Mouse (Mus musculus) right cerebral cortex, postnatal 10 days (tissue): ENCODE results near the gene Sh3bp2.

ENCODE experiments used
- DNase-seq, 2 experiments: peaks; one replicate each; pipeline ENCODE4 v3.0.0; 2021; ENCODE audit warnings: low spot score in 2 of 2

The Sh3bp2 gene

DNA sequence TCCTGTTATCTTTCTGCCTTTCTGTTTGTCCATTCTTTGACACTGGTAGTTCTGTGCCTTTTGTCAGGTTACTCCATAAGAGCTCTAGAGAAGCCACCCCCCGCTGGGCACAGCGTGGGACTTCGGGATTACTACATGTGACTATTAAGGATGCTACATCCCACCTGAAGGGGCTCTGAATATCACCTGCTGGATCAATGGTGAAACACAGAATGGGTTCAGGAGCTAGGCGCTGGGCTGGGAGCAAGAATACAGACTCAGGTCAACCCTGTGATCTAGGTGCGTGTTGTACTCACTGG lies 788 bp downstream of the Sh3bp2 start:
- no peak for DNase-seq

DNA sequence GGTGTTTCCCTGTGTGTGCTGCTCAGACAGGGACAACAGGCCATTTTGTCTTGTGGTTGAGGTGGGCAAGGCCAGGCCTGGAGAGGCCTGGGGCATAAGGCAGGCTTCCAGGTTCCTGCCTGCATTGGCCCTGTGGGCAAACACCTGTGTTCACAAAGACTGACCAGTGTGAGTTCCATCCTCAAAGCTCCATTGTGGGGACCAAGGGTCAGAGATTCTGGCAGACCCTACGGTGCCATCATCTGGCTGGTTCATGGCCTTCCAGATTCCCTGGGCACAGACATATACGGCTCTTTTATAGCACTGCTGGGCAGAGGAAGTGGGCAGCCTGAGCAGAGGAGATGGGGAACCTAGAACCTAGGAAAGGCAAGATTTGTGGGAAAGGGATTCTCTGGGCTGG lies 1.7 kb downstream of the Sh3bp2 start:
- DNase-seq: no peak

DNA sequence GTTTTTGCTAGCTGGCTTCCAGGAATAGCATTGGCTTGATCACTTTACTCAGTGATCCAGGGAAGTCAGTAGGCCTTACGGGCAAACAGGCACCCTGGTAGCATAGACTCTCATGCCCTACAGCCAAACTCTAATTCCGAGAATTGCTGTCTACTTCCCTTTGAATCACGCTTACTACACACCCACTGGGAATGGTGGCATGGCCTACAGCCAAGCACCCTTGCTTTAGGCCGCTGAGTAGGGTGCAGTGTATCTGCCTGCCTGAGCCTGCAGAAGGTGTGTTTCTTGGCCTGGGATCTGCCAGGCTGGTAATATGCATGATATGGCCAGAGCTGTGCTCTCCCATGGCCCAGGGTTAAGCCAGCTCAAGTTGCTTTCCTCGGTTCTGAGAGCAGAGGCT lies 3.1 kb downstream of the Sh3bp2 start:
- DNase-seq: no peak

DNA sequence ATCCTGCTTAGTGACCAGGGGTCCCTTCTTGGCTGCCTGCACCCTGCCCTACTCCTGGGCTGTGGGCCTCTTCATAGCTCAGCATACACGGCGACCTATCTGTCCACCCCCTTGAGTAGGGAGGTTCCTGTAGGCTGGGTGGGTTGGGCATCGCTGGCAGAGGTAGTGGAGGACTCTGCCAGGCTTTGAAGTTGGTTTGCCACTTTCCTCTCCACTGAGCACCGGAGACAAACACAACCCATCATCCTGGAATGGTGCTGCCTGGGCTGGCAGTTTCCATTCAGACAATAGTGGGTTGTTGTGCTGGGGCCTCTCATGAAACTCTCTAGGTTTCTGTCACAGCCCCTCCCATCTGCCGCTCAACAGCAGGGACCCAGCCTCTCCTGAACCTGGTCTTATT lies 4.5 kb downstream of the Sh3bp2 start:
- DNase-seq: no peak

DNA sequence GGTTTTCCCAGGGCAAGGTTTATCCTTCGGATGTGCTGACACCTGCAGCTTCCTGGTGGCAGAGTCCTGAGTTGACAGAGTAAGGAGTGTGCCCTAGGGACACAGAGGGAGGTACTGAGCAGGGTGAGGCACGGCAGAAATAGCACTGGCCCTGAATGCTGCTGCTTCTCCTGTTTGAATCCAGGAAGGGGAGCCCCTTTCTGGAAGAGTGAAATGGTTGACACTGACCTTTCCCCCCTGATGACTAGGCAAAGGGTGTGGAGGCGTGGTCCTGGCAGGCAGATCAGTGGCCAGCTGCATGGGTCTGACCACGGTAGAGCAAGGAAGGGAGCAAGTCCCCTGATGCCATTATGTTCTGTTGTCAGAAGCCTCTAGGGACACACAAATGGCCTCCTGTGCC lies 5.0 kb downstream of the Sh3bp2 start:
- no peak for DNase-seq

DNA sequence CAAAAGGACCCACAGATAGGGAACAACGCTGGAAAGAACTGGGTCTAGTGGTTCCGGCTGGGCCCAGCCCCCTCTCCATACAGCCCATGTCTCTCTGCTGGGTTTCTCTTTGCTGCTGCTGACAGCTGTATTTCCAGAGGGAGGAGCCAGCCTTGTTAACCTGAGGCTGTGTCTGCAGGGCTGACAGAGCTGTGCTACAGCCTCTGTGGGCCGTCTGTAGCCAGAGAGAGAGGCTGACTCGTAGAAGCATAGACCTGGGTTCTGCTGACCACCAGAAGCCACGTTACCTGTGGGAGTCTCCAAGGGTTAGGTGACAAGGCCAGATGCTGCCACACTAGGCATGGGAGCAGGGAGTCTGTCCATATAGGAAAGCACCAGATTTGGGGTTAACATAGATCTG lies 7.4 kb downstream of the Sh3bp2 start:
- no peak for DNase-seq

DNA sequence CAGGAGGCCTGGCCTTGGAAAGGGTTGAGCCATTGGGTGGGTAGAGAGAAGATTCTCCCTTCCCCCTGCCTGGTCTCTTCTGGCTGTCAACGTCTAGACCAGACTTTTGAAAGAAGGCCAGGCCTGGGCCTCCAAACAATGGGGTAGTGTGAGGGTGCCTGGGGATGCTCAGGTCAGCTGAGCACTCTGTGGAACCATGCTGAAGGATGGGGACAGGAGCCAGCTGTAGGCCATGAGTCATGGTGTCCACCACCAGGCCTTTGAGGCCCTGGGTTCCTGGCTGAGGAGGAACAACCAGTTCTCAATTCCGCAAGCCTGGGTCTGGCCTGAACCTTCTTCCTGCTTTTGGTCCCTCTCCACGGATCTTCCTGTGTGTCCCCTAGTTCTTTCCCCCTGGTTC lies 8.2 kb downstream of the Sh3bp2 start:
- DNase-seq: no peak

DNA sequence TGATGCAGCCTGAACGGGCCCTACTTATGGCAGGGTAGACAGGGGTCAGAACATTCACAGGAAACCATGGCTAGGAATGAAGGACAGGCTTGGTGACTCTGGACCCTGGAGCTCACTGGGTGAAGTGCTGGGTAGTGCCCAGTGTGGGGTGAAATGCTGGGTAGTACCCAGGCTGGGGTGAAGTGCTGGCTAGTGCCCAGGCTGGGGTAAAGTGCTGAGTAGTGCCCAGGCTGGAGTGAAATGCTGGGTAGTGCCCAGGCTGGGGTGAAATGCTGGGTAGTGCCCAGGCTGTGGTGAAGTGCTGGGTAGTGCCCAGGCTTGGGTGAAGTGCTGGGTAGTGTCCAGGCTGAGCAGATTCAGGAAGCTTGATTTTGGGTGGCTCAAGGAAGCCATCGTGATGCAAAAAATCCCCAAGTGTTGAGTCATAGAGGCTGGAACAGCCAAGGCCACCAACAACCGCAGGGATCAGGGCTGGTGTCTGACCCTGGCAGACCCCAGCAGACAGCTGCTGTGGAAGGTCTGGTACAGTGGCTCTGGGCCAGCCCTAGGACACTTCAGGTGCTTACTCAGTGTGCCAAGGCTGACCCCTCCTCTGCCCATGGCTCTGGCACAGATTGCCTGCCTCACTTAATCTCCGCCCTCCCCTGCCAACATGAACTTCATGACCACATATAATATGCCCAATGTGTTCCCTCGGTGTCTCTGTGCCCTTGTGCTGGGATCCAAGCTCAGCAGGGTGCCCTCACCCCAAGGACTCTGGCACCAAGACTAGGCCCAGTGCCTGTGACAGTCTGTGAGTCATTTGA lies 9.3 kb downstream of the Sh3bp2 start:
- no peak for DNase-seq

DNA sequence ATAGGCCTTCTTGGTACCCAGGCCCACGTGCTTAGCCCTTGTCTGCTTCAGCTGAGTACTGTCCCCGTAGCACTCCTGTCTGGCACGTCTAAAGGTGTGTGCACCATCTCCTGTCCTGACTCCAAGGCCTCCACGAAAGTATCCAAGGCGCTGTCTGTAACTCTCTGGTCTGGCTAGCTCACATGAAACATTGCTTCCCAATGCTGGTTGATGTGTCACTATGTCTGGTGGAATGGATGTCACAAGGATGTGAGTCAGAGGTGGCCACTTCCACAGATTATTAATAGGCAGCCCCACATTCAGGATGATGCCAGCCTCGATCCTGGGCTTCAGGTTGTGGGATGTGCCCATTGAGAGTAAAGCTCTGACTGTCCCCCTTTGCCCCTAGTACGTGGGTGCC lies 10.2 kb downstream of the Sh3bp2 start:
- DNase-seq: no peak

DNA sequence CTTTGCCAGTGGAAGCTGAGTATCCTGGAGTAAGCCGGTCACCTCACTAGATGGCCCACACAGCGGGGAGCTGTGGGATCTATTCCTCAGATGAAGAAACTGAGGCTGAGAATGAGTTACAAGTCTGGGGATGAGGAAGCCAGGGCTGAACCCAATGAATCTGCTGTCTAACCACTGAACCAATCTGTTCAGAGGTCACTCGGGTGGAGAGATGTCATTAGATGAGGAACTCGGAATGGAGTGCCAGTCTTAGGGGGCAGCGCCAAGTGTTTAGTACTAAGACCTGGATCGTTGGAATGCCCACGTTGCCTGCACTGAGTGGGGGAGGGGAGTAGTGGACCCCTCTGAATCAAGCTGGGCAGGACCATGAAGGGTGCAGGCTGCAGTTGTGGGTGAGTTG lies 12.4 kb downstream of the Sh3bp2 start:
- no peak for DNase-seq

DNA sequence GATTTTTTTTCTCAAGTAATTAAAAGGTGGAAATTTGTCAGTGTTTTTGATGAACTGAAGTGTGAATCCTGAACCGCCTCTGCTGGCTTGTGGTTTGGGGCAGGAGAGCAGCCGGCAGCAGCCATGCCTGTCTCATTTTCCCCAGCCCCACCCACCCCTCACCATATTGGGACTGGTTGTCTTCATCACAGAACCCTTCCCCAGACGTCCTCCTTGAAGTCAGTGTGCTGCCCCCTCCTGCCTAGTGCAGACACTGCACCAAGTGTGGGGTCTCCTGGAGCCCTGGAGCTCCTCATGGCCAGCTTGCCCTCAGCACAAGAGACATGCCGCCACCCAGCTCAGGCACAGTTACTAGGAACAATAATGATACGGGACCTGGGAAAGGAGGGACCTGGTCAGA lies 12.9 kb downstream of the Sh3bp2 start:
- DNase-seq: no peak

DNA sequence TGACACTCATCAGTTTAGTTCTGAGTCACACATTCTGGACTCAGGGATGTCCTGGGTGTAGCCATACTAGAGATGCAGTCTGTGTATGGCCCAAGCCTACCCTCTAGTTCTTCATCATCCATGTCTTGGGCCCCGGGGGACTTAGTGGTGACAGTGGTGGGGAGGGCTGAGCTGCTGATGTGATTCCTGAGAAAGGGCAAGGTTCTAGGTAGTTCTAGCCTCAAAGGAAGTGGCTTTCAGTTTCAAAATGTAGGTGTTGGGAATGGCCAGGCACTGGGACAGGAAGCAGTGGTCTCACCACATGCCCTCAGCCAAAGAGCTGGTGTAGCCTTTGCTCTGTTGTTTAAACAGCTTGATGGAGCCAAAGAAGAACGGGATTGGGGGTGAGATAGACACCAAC lies 13.5 kb downstream of the Sh3bp2 start:
- DNase-seq: no peak

DNA sequence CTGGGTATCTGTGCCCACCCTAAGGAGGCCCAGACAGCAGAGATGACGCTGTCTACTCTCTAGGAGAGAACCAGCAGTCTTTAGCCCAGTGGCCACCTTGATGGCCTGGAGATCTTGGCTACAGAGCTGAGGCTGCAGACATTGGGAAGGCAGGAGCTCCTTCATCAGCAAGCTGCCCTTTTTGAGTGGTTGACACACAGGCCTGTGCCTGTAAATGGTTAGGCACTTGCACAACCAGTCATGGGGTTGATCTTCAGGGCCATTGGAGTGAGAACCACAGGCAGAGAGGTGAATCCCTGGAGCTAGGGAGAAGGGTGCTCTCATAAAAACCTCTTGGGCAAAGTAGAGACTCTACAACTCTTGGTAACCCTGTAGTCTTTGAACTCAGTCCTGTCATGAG lies 16.5 kb downstream of the Sh3bp2 start:
- no peak for DNase-seq

DNA sequence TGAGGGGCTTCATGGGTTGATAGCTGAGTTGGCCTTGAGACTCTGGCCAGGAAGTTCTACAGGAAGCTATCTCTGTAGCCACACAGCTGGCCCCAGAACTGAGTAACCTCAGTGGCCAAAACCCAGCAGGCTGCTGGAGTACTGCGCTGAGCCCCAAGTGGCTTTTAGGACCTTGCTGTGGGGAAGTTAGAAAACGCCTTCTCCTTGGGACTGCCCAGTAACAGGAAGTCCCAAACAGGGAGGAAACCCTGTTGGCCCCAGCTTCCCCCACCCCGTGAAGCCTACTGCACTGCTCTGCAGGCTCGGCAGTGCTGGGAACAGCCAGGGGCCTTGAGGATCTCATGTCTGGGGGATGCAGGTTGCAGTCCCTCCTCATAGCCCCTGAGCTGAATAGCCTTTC lies 17.5 kb downstream of the Sh3bp2 start:
- DNase-seq: no peak

DNA sequence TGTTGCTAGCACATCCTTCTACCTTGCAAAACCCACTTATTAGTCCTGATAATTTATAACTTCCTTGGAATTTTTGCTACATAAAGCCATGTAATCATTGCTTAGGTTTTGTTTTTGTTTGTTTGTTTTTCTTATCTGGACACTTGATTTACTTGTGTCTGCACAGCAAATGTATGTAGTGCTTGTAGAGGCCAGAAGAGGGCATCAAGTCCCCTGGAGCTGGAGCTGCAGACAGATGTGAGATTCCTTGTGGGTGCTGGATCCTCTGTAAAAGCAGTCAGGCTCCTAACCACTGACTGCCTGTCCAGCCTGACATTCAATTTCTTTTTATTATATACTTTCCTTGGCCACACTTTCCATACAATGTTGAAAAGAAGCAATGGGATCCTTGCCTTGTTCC lies 21.8 kb downstream of the Sh3bp2 start:
- DNase-seq: no peak

DNA sequence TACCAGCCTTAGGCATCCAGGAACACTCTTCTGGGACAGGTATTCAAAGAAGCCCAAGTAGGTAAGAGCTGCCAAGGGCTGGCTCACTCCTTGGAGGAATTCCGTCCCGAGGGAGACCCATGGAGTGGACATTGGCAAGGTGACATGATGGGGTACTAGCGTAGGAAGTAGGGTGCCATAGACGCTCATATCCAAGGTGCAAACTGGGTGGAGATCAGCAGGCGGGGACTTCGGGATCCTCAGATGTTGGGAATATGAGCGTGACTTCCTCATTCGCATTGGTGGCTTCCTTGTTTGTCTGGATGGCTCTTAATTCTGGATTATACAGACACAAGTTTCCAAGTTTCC lies 23.5 kb downstream of the Sh3bp2 start:
- no peak for DNase-seq

DNA sequence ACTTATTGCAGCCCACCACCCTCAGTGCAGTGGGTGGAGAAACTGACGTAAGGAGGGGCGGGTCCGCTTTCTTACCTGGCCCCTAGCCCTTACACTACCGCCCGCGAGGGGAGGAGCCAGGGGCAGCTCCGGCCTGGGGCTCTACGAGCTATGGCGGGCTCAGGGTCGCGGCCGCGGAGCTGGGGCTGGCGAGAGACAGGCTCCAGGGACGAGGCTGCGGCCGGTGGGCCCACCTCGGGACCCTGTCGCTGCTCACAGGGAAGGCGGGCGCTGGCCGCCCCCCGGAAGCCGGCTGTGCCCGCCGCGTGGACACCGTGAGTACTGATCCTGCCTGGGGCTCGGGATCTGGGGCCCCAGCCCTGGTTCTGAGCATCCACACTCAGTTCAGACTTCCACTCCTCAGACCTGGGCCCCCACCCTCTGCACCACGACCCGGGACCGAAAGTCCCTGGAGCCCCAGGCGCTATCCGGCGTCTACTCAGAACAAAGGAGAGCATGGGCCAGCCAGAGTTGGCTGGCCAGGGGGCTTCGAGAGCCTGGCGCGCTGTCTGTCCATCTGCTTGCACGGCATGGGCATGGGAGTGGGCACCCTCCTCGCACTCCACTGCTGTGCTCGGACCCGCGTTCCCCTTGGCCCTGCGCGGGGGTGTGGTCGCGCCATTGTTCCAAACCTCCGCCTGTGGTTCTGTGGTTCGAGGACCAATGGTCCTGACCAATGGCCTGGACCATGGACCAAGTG lies 24.0 kb downstream of the Sh3bp2 start:
- DNase-seq: peak; percentile 57 to 60

DNA sequence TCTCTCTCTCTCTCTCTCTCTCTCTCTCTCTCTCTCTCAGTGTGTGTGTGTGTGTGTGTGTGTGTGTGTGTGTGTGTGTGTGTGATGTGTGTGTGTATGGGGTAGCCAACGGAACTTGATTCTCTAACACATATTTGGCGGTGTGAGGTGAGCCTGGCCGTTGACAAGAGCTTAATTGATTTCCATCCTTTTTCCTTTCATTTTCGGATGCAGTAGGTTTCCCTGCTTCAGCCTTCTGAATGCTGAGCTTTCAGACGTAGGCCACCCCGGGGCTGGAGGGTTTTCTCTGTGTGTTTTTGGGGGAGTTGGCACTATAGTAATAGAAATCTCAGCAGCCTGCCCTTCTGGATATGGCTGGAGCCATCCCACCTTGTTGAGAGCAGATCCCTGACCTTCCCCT lies 24.6 kb downstream of the Sh3bp2 start:
- no peak for DNase-seq

DNA sequence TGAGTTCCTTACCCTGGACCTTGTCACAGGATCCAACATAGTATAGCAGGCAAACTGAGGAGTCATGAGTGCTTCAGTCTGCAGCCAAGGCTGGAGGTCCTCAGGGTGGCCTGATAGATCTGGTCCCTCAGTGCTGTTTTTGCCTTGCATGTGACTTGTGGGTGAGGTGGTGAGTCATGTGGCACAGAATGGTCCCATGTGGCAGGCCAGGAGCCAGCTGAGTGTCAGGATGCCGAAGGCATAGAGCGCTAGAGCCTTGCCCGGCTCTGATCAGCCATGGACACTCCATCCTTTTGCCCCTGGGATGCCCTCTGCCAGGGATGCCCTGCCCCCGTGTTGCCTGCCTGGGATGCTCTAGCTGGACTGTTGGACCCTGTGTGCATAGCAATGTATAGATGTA lies 26.2 kb downstream of the Sh3bp2 start:
- DNase-seq: no peak

DNA sequence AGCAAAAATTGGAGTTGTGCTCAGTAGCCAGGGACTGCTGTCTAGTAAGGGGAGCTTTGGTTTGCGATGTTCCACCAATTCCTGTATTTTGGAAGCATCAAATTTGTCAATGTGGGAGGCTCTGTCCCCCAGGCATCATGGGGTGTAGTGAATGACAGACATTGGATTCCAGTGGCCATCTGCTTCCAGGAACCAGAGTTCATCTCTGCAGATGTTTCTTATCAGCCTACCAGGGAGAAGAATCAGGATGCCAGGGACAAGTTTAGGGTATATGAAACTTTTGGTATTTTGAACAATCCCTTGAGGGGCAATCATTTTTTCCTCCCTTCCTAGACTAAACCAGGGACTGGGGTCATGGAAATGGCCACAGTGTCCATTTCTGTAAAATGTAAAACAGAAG lies 38.2 kb downstream of the Sh3bp2 start:
- DNase-seq: no peak

DNA sequence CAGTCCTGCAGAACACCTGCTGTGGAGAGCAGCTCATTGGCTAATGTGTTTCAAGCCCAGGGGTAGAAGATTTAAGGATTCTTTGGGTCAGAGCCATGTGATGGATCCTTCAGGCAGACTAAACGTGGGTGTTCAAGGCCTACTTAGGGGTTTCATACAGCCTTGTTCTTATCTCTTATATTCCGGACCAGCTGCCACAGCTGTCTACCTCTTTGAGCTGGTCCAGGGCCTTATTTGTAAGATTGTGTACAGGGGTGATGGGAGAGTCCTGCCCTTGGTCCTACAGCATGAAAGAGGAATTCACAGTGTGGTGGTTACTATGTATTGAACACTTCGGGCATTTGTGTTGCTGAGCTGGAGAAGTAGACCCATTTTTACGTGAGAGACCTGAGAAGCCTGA lies 38.7 kb downstream of the Sh3bp2 start:
- DNase-seq: no peak

DNA sequence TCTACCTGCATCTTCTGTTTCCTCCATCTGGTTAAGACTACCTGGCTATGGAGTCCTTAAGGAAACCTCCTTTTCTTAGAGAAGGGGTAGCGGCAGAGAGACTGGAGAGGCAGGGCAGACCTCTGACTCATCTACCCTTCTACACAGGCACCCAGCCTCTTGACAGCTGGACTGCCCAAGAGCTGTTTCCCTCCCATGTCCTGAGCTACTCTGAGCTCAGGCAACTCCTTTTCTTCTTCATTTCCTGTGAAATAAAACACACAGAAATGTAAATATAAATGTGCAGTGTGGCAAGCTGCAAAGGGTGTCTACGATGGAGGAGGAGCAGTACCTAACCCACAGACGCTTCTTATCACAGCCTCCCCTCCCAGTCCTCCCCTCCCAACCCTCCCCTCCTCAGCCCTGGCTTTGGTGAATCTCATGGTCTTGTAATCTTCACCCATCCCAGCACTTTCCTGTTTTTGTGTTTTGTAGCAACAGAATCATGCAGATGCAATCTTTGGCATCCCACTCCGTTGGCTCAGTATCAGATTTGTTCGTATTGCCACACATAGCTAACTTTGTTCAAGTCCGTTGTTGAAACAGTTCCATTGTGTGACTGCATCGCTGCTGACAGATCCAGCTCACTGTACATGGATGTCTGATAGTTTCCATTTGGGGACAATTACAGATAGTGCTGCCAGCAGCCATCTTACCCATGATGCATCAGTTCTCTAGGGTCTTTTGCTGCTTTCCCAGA lies 40.1 kb downstream of the Sh3bp2 start:
- DNase-seq: peak in 1 of 2 experiments; percentile 58

DNA sequence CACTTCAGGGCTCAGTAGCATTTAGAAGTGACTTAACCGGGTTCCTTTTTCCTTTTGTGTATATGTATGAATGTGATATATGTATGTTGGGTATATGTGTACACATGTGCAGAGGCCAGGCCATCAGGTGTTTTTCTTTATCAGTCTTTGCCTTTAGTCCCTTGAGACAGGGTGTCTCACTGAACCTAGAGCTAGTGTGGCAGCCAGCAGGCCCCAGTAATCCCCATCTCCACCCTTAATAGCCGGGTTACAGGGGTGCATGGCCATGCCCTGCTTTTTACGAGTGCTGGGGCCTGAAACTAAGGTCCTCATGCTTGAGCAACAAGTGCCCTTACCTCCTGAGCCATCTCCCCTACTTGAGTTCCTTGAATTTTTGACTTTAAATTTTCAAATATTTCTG lies 45.9 kb downstream of the Sh3bp2 start:
- no peak for DNase-seq
